Mouse (Mus musculus) C2C12 (cell line): ENCODE measurements at regions not wholly inside any gene's neighbourhood (a gene's known extent, or its start where the extent isn't known, plus 50 kb on each side); places are given as distances from the start of the nearest gene placed in this dataset.

Experiments used
- H3K27me3 ChIP-seq: one replicate; pipeline ENCODE4 v1.6.1; 2011; ENCODE audit not compliant: control insufficient read depth, insufficient read depth, insufficient read length
- H3K36me3 ChIP-seq: one replicate; pipeline ENCODE4 v1.6.1; 2011; ENCODE audit not compliant: control insufficient read depth, insufficient read depth
- H3K4me3 ChIP-seq: one replicate; pipeline ENCODE4 v1.5.1; 2011; ENCODE audit warnings: mild to moderate bottlenecking, control low read depth; ENCODE audit not compliant: poor library complexity, insufficient read depth, severe bottlenecking
- H3K79me2 ChIP-seq: one replicate; pipeline ENCODE4 v1.6.1; 2011; ENCODE audit not compliant: control insufficient read depth, insufficient read depth
- H3K79me3 ChIP-seq: one replicate; pipeline ENCODE4 v1.6.1; 2011; ENCODE audit warnings: low read depth, control low read depth
- H3ac ChIP-seq: one replicate; pipeline ENCODE3; 2011; ENCODE audit warnings: low read depth; ENCODE audit not compliant: control insufficient read depth, insufficient read length
- CEBPB ChIP-seq: IDR thresholded peaks from one replicate; pipeline ENCODE4 v1.6.1; 2011; ENCODE audit warnings: low read depth, mild to moderate bottlenecking, control low read depth, moderate library complexity
- CTCF ChIP-seq: IDR thresholded peaks from one replicate; pipeline ENCODE4 v1.5.1; 2011; ENCODE audit not compliant: control insufficient read depth, insufficient read depth, insufficient read length
- FOSL1 ChIP-seq: IDR thresholded peaks from one replicate; pipeline ENCODE4 v1.8.0; 2011; ENCODE audit warnings: mild to moderate bottlenecking, low read length; ENCODE audit not compliant: poor library complexity, insufficient read depth, severe bottlenecking
- MAX ChIP-seq: IDR thresholded peaks from one replicate; pipeline ENCODE4 v1.6.1; 2011; ENCODE audit warnings: mild to moderate bottlenecking, control low read depth
- MYOD1 ChIP-seq: IDR thresholded peaks from one replicate; pipeline ENCODE4 v1.6.1; 2011; ENCODE audit warnings: low read depth; ENCODE audit not compliant: control insufficient read depth, insufficient read length
- MYOG ChIP-seq: IDR thresholded peaks from one replicate; pipeline ENCODE4 v1.6.1; 2011; ENCODE audit not compliant: control insufficient read depth, insufficient read length; ENCODE audit errors: extremely low read depth
- USF1 ChIP-seq: IDR thresholded peaks from one replicate; pipeline ENCODE4 v1.6.1; 2011; ENCODE audit warnings: low read depth, mild to moderate bottlenecking, control low read depth, moderate library complexity

DNA sequence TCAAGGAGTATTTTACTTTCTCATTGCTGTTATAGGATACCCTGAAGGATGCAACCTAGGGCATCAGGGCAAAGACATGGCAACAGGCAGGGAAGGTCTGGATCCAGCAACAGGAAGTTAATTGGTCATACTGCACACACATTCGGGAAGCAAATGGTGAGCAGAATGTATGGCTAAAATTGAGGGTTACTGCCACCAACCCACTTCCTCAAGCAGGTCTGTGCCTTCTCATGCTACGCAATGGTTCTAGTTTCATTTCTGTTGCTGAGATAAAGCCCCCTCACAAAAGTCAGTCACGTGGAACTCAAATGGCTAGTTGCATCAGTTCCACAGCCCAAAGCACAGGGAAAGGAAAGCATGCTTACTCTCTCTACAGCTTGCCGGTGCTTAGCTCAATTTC, 260.5 kb upstream of the Mad2l1 start:
- no peak for TF ChIP-seq CEBPB
- TF ChIP-seq MYOD1, result no peak
- TF ChIP-seq MYOG, result no peak
- no peak for TF ChIP-seq CTCF
- no peak for TF ChIP-seq FOSL1
- H3K79me2 ChIP-seq, result no peaks in the 10 kb centered on the region
- no peak overlapping the region for H3K4me3 ChIP-seq

DNA sequence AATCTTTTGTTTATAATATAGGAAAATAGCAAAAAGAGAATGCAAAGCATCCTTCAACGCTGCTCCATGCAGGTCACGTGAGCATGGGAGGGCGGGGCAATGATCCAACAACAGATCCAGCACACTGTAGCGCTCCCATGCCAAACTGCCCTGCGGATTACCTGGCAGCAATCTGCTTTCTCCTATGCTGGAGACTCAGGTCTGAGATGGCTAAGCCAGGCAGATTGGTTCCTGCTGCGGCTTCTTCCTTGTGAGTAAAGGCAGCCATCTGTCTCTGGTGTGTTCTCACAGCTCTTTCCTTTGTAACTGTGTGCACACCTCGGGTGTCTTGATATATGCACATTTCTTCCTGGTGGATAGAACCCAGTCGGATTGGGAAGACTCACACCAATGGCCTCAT, 254.5 kb upstream of the Mad2l1 start:
- Histone ChIP-seq H3K79me2 (no peaks in the 10 kb centered on the region), H3K4me3 (no peak overlapping the region), H3K79me3 (no peaks in the 10 kb centered on the region), H3K27me3 (no peaks in the 10 kb centered on the region), H3ac (no peak overlapping the region), H3K36me3 (no peaks in the 10 kb centered on the region)
- TF ChIP-seq USF1 (peak; percentile 28), MYOD1 (no peak)

More for the DNA sequence above, 260.5 kb upstream of the Mad2l1 start:
- no peaks in the 10 kb centered on the region for H3K36me3 ChIP-seq
- H3K27me3 ChIP-seq, result no peaks in the 10 kb centered on the region
- no peaks in the 10 kb centered on the region for H3K79me3 ChIP-seq
- H3ac ChIP-seq, result no peak overlapping the region

DNA sequence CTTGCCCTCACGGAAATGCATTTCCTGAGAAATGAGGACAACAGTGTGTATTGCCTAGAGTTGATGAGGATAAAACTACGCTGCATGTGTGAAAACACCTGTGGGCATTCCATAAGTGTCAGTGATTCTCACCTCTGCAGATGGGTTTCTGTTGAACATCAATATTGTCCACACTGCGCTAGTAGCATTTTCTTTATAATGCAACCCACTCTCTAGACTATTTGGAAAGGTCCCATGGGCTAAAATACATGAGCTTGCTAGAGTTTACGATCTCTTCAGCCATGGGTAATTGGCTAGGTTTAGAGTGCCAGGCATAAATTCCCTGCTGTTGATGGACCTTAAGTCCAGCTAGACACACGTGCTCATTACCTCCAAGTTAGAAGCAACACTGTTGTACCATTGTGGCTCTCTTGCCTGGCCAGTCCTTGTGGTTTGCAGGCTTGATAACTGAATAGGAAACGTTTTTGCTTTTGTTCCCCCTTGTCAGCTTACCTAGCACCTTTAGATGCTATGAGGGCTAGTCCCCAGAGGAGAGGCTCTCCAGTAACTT, 252.5 kb upstream of the Mad2l1 start:
- no peak overlapping the region for H3ac ChIP-seq
- H3K4me3 ChIP-seq, result no peak overlapping the region
- H3K36me3 ChIP-seq, result no peaks in the 10 kb centered on the region
- TF ChIP-seq MYOG, result no peak
- TF ChIP-seq USF1, result no peak
- TF ChIP-seq CTCF, result no peak
- H3K27me3 ChIP-seq, result no peaks in the 10 kb centered on the region
- no peaks in the 10 kb centered on the region for H3K79me2 ChIP-seq
- no peaks in the 10 kb centered on the region for H3K79me3 ChIP-seq

DNA sequence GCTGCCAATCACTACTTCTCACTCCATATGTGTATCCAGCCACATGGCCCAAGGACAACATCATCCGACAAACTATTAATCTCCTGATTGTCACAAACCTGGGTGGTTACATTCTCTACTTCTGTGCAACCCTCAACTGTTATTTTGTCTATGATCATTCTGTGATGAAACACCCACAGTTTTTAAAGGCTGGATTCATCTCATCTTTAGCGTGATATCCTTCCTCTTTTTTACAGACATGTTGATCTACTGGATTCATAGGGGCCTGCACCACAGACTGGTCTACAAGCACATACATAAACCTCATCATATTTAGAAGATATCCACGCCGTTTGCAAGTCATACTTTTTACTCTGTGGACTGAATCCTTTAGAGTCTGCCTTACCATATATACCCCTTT, 251.7 kb upstream of the Mad2l1 start:
- H3K79me3 ChIP-seq, result no peaks in the 10 kb centered on the region
- TF ChIP-seq MYOD1 (no peak), MAX (no peak), CTCF (no peak), MYOG (no peak), CEBPB (no peak), USF1 (no peak), FOSL1 (no peak)
- H3K4me3 ChIP-seq, result no peak overlapping the region
- H3K36me3 ChIP-seq, result no peaks in the 10 kb centered on the region
- no peak overlapping the region for H3ac ChIP-seq
- H3K27me3 ChIP-seq, result no peaks in the 10 kb centered on the region
- H3K79me2 ChIP-seq, result no peaks in the 10 kb centered on the region

DNA sequence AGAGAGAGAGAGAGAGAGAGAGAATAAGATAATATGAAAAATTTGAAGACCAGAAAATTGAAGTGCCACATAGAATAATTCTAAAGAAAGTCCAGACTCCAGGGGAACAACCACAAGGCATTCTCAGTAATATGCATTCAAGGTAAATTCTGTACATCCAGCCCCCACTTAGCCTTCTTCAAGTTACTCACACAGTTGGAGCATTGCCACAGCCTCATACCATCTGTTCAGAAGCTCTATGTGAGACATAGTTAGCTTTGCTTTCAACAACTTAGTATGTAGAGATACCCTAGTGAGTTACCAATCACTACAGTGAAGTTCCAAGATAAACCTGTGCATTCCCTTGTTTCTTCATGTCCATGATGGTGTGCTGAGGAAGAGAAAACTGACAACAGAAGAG, 247.6 kb upstream of the Mad2l1 start:
- no peak for TF ChIP-seq CEBPB
- TF ChIP-seq MAX, result no peak
- no peak for TF ChIP-seq FOSL1
- TF ChIP-seq MYOG, result no peak
- no peak for TF ChIP-seq MYOD1
- TF ChIP-seq USF1, result no peak
- TF ChIP-seq CTCF, result no peak
- no peaks in the 10 kb centered on the region for H3K79me2 ChIP-seq

DNA sequence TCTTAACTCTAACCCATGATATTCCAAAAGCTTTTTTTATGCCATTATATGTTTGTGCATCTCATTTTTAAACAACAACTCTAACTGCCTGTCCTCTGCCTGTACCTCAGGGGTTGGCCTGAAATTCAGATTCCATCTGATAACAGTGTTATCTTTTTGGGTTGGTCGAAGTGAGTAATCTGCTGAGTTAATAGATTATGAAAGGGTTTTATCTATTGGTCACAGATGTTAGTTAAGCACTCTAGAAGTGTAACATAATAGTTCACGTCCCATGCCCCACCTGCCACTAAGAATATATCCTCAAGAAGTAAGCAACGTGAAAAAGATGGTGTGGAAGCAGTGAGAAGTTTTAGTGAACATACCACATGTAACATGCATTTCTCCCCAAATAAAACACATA, 246.0 kb upstream of the Mad2l1 start:
- TF ChIP-seq USF1 (no peak), MYOG (no peak), FOSL1 (no peak), CEBPB (no peak), CTCF (no peak), MAX (no peak), MYOD1 (no peak)
- Histone ChIP-seq H3K36me3 (no peaks in the 10 kb centered on the region), H3ac (no peak overlapping the region), H3K27me3 (no peaks in the 10 kb centered on the region), H3K79me2 (no peaks in the 10 kb centered on the region), H3K4me3 (no peak overlapping the region), H3K79me3 (no peaks in the 10 kb centered on the region)

More for the DNA sequence above, 247.6 kb upstream of the Mad2l1 start:
- Histone ChIP-seq H3K79me3 (no peaks in the 10 kb centered on the region), H3K27me3 (no peaks in the 10 kb centered on the region), H3K4me3 (no peak overlapping the region), H3ac (no peak overlapping the region), H3K36me3 (no peaks in the 10 kb centered on the region)
